Comparison of ENCODE assay signal across 8 mouse cellular contexts in genomic region chr10:128231146-128231545, GRCm38 (mm10). TPM values are rescaled to one million over a fixed set of nuclear protein-coding genes. Genes with fewer than 3 reads are reported as not detected.
DNase-seq lines count a peak whose midpoint lies in the region; ATAC-seq and TF ChIP-seq lines count a peak whose summit lies in the region.

No protein-coding gene starts in this region.

- peak overlapping the region; percentile 83 for H3K4me3 ChIP-seq in heart, embryonic 11.5 days (ENCODE audit: low read depth, low read length)
- H3K4me3 ChIP-seq in E14TG2a.4 (replicated peaks; ENCODE audit: low read length) = peak overlapping the region; percentile 95
- peak overlapping the region; percentile 80 for H3K4me3 ChIP-seq in heart, postnatal 0 days (ENCODE audit: low read depth, low read length)
- H3K4me3 ChIP-seq in midbrain, embryonic 11.5 days (ENCODE audit: low read depth, low read length) = peak overlapping the region; percentile 53

- H3K9ac ChIP-seq in heart, embryonic 11.5 days (ENCODE audit: low read depth, low read length) = peak overlapping the region; percentile 95
- H3K9ac ChIP-seq in heart, postnatal 0 days (replicated peaks; ENCODE audit: low read depth, low read length) = 0 out of 2 replicates have a peak overlapping the region, but pooled peaks have one; percentile 65
- H3K9ac ChIP-seq in midbrain, embryonic 11.5 days (ENCODE audit: low read length) = peak overlapping the region; percentile 72

- no peak for DNase-seq in heart, adult 9 months (ENCODE audit: low spot score in 2 of 2)
- no peak for DNase-seq in heart, postnatal 0 days (ENCODE audit: low spot score)
- DNase-seq in midbrain, embryonic 11.5 days (ENCODE audit: low spot score, missing footprints) = no peak
- no peak for DNase-seq in layer of hippocampus, adult 8-10 months (ENCODE audit: low spot score in 2 of 2)
- no peak for DNase-seq in cerebellum, postnatal 4 days (ENCODE audit: low spot score in 2 of 2)
- DNase-seq in kidney, adult 8-10 months = no peak

- H3K27me3 ChIP-seq in heart, embryonic 11.5 days (ENCODE audit: control insufficient read depth, insufficient read depth, low read length) = no peaks in the 10 kb centered on the region
- no peaks in the 10 kb centered on the region for H3K27me3 ChIP-seq in E14TG2a.4 (ENCODE audit: insufficient read depth, low read length)
- no peaks in the 10 kb centered on the region for H3K27me3 ChIP-seq in heart, postnatal 0 days (ENCODE audit: control insufficient read depth, insufficient read depth, low read length)
- H3K27me3 ChIP-seq in midbrain, embryonic 11.5 days (ENCODE audit: control insufficient read depth, insufficient read depth, low read length) = no peaks in the 10 kb centered on the region

- 20% methylated on average over 5 of the region's 5 CpGs for WGBS in heart, embryonic 11.5 days (ENCODE audit: insufficient replicate concordance)
- 21% methylated on average over 5 of the region's 5 CpGs for WGBS in heart, postnatal 0 days
- WGBS in midbrain, embryonic 11.5 days = 23% methylated on average over 5 of the region's 5 CpGs

- H3K27ac ChIP-seq in heart, embryonic 11.5 days (ENCODE audit: low read depth, low read length) = peak overlapping the region; percentile 88
- H3K27ac ChIP-seq in heart, postnatal 0 days (ENCODE audit: low read depth) = peak overlapping the region; percentile 86
- peak overlapping the region; percentile 84; the same call in 1 of the 2 replicates for H3K27ac ChIP-seq in midbrain, embryonic 11.5 days (ENCODE audit: low read depth, low read length)

- no peak for TF ChIP-seq EP300 in heart, postnatal 0 days (IDR thresholded peaks at IDR 0.05; ENCODE audit: low read depth)

- peaks cover 9% of the 10 kb centered on the region for H3K4me1 ChIP-seq in heart, embryonic 11.5 days (ENCODE audit: control insufficient read depth, insufficient read depth, low read length)
- H3K4me1 ChIP-seq in E14TG2a.4 (replicated peaks; ENCODE audit: low read depth, low read length) = peaks cover 77% of the 10 kb centered on the region
- peaks cover 5% of the 10 kb centered on the region; the same call in 1 of the 2 replicates for H3K4me1 ChIP-seq in heart, postnatal 0 days (ENCODE audit: control insufficient read depth, insufficient read depth)
- H3K4me1 ChIP-seq in midbrain, embryonic 11.5 days (ENCODE audit: control insufficient read depth, insufficient read depth, low read length) = peaks cover 8% of the 10 kb centered on the region

- H3K36me3 ChIP-seq in heart, embryonic 11.5 days (ENCODE audit: control insufficient read depth, insufficient read depth, low read length) = no peaks in the 10 kb centered on the region
- peaks cover 24% of the 10 kb centered on the region for H3K36me3 ChIP-seq in E14TG2a.4 (ENCODE audit: insufficient read depth, low read length)
- H3K36me3 ChIP-seq in heart, postnatal 0 days (replicated peaks; ENCODE audit: control insufficient read depth, insufficient read depth, low read length) = no peaks in the 10 kb centered on the region
- no peaks in the 10 kb centered on the region for H3K36me3 ChIP-seq in midbrain, embryonic 11.5 days (ENCODE audit: control insufficient read depth, insufficient read depth, low read length)

- no peaks in the 10 kb centered on the region for H3K9me3 ChIP-seq in heart, embryonic 11.5 days (replicated peaks; ENCODE audit: control insufficient read depth, low read length)
- no peaks in the 10 kb centered on the region for H3K9me3 ChIP-seq in E14TG2a.4 (ENCODE audit: low read length)
- no peaks in the 10 kb centered on the region for H3K9me3 ChIP-seq in heart, postnatal 0 days (replicated peaks; ENCODE audit: control insufficient read depth, low read length)
- H3K9me3 ChIP-seq in midbrain, embryonic 11.5 days (ENCODE audit: control insufficient read depth, low read length) = no peaks in the 10 kb centered on the region

- H3K4me2 ChIP-seq in heart, embryonic 11.5 days = peak overlapping the region; percentile 70
- peak overlapping the region; percentile 86 for H3K4me2 ChIP-seq in heart, postnatal 0 days (ENCODE audit: low read depth, low read length)
- peak overlapping the region; percentile 43 for H3K4me2 ChIP-seq in midbrain, embryonic 11.5 days

- no peak for TF ChIP-seq CTCF in E14TG2a.4 (conservative IDR thresholded peaks at IDR 0.05; ENCODE audit: low read length)
- TF ChIP-seq CTCF in heart, postnatal 0 days (IDR thresholded peaks at IDR 0.05; ENCODE audit: low read depth) = no peak

- no peak for ATAC-seq in heart, embryonic 11.5 days (replicated peaks; ENCODE audit: insufficient number of reproducible peaks, low FRiP score, low TSS enrichment)
- ATAC-seq in heart, postnatal 0 days (ENCODE audit: insufficient read depth, low read depth) = no peak
- ATAC-seq in midbrain, embryonic 11.5 days (ENCODE audit: low FRiP score) = no peak

RNA-seq across cellular contexts. Expression of gene Timeless, which starts 0.7 kb away (rescaled TPM):
- polyA plus RNA-seq in heart, embryonic 11.5 days (2014; fragmentation: Nextera tagmentation; extraction: Ambion mirVana) = 33.1 and 34.2 TPM in 2 replicates
- 7.9 and 15.2 TPM in 2 replicates for total RNA-seq in heart, postnatal 0 days (2014; rRNA removed; ENCODE audit: low replicate concordance)
- 10.5 and 11.1 TPM in 2 replicates for polyA plus RNA-seq in heart, postnatal 0 days (2015; fragmentation: Nextera tagmentation; extraction: Ambion mirVana)
- 48.1 and 52.5 TPM in 2 replicates for polyA plus RNA-seq in midbrain, embryonic 11.5 days (2014; fragmentation: Nextera tagmentation; extraction: Ambion mirVana)
- total RNA-seq in layer of hippocampus, adult 8-10 months (2022) = 1 to 10 TPM; 5.7 to 8.0 (median 7.4) TPM

RNA-seq across cellular contexts. Expression of gene Mip, which starts 5.5 kb away (rescaled TPM):
- not detected in 2 replicates for polyA plus RNA-seq in heart, embryonic 11.5 days (2014; fragmentation: Nextera tagmentation; extraction: Ambion mirVana)
- total RNA-seq in heart, postnatal 0 days (2014; rRNA removed; ENCODE audit: low replicate concordance) = not detected in 2 replicates
- polyA plus RNA-seq in heart, postnatal 0 days (2015; fragmentation: Nextera tagmentation; extraction: Ambion mirVana) = not detected in 2 replicates
- polyA plus RNA-seq in midbrain, embryonic 11.5 days (2014; fragmentation: Nextera tagmentation; extraction: Ambion mirVana) = 0.12 TPM in 1 of 2 replicates, not detected in the other
- total RNA-seq in layer of hippocampus, adult 8-10 months (2022) = not detected

RNA-seq across cellular contexts. Expression of gene Spryd4, which starts 19.5 kb away (rescaled TPM):
- polyA plus RNA-seq in heart, embryonic 11.5 days (2014; fragmentation: Nextera tagmentation; extraction: Ambion mirVana) = 40.4 and 41.4 TPM in 2 replicates
- 83.9 and 93.1 TPM in 2 replicates for total RNA-seq in heart, postnatal 0 days (2014; rRNA removed; ENCODE audit: low replicate concordance)
- polyA plus RNA-seq in heart, postnatal 0 days (2015; fragmentation: Nextera tagmentation; extraction: Ambion mirVana) = 45.8 and 50.1 TPM in 2 replicates
- polyA plus RNA-seq in midbrain, embryonic 11.5 days (2014; fragmentation: Nextera tagmentation; extraction: Ambion mirVana) = 25.7 and 27.5 TPM in 2 replicates
- 10 to 100 TPM in 1 of 4 experiments, 1 to 10 TPM in 3; 9.2 to 10.3 (median 9.6) TPM for total RNA-seq in layer of hippocampus, adult 8-10 months (2022)

RNA-seq across cellular contexts. Expression of gene Apon, which starts 22.8 kb away (rescaled TPM):
- 0.24 TPM in 1 of 2 replicates, not detected in the other for polyA plus RNA-seq in heart, embryonic 11.5 days (2014; fragmentation: Nextera tagmentation; extraction: Ambion mirVana)
- not detected in 2 replicates for total RNA-seq in heart, postnatal 0 days (2014; rRNA removed; ENCODE audit: low replicate concordance)
- polyA plus RNA-seq in heart, postnatal 0 days (2015; fragmentation: Nextera tagmentation; extraction: Ambion mirVana) = 0.14 TPM in 1 of 2 replicates, not detected in the other
- polyA plus RNA-seq in midbrain, embryonic 11.5 days (2014; fragmentation: Nextera tagmentation; extraction: Ambion mirVana) = 0.22 and 0.57 TPM in 2 replicates
- total RNA-seq in layer of hippocampus, adult 8-10 months (2022) = not detected

RNA-seq across cellular contexts. Expression of gene Gls2, which starts 36.9 kb away (rescaled TPM):
- polyA plus RNA-seq in heart, embryonic 11.5 days (2014; fragmentation: Nextera tagmentation; extraction: Ambion mirVana) = 0.89 and 1.3 TPM in 2 replicates
- total RNA-seq in heart, postnatal 0 days (2014; rRNA removed; ENCODE audit: low replicate concordance) = not detected in 2 replicates
- 0.14 and 0.33 TPM in 2 replicates for polyA plus RNA-seq in heart, postnatal 0 days (2015; fragmentation: Nextera tagmentation; extraction: Ambion mirVana)
- 0.72 and 0.82 TPM in 2 replicates for polyA plus RNA-seq in midbrain, embryonic 11.5 days (2014; fragmentation: Nextera tagmentation; extraction: Ambion mirVana)
- 10 to 100 TPM; 24.4 to 33.2 (median 24.6) TPM for total RNA-seq in layer of hippocampus, adult 8-10 months (2022)
